Mouse (Mus musculus) MEL (cell line): ENCODE data around the gene Tmem8.

ENCODE experiments used
- BHLHE40 ChIP-seq: IDR thresholded peaks from 2 replicates; pipeline ENCODE4 v1.6.1; 2012; ENCODE audit warnings: low read depth, mild to moderate bottlenecking, inconsistent platforms, low read length, improper control_type of control experiment, borderline replicate concordance
- POLR2A ChIP-seq, 2 experiments: IDR thresholded peaks; 2 replicates each; pipeline ENCODE4 v1.6.1; 2011 to 2012; ENCODE audit warnings: low read length in 2 of 2, mild to moderate bottlenecking in 2 of 2, control low read depth in 1 of 2, improper control_type of control experiment in 1 of 2, low read depth in 1 of 2, moderate library complexity in 1 of 2; ENCODE audit not compliant: control insufficient read depth in 1 of 2, insufficient read depth in 1 of 2, poor library complexity in 1 of 2

- TF ChIP-seq BHLHE40 (no peak), POLR2A (IDR thresholded peaks at IDR 0.05; ENCODE audit: control insufficient read depth in 1 of 2, insufficient read depth in 1 of 2, low read depth in 1 of 2, low read length in 2 of 2, poor library complexity in 1 of 2) (peak; percentile 59 to 87)
These were observed 25.2 kb downstream of the Tmem8 start, which contains the start of gene Axin1 for GRCm38 (mm10) chr17:26138239-26138836.
